Mouse (Mus musculus) mammary gland, adult 2 months (tissue): Measurements from ENCODE around the gene Cdyl2. TPM values are rescaled to one million over a fixed set of nuclear protein-coding genes. Genes with fewer than 3 reads are reported as not detected.

Experiments used
- polyA plus RNA-seq: library from polyadenylated mRNA; depleted of rRNA; stranded (reverse); fragments of >200 nt; gene quantifications from 2 replicates; pipeline ENCODE4 v1.2.3, GENCODE M21; 2012; ENCODE audit warnings: low replicate concordance; rRNA removed

The Cdyl2 gene
- polyA plus RNA-seq, result 2.1 and 3.2 TPM in 2 replicates

GRCm38 (mm10) chr8:116732684-116733647 lies at the start of gene Cdyl2:
Cdyl2 (minus strand) TSS chr8:116732991.

Other genes starting within 250 kb of the Cdyl2 start
- gene Dynlrb2, start 228.0 kb downstream of the Cdyl2 start, polyA plus RNA-seq, result not detected in 2 replicates
- gene Cmc2, start 188.5 kb upstream of the Cdyl2 start, polyA plus RNA-seq, result 4.8 and 8.1 TPM in 2 replicates
- 1.6 and 2.2 TPM in 2 replicates for gene Cenpn, start 188.7 kb upstream of the Cdyl2 start, polyA plus RNA-seq
- gene Atmin, start 210.4 kb upstream of the Cdyl2 start, polyA plus RNA-seq, result 15.5 and 17.7 TPM in 2 replicates
- gene 1700030J22Rik, start 246.0 kb upstream of the Cdyl2 start, polyA plus RNA-seq, result 0.24 and 0.36 TPM in 2 replicates